Mouse (Mus musculus): ENCODE measurements around the gene Igf1r. TPM values are rescaled to one million over a fixed set of nuclear protein-coding genes. Genes with fewer than 3 reads are reported as not detected.
A peak's percentile ranks its signal among the peaks of the same experiment; 100 is the strongest.

Gene Igf1r
- polyA plus RNA-seq, 1 experiment from 2014 or later, result 28.5 TPM

DNA sequence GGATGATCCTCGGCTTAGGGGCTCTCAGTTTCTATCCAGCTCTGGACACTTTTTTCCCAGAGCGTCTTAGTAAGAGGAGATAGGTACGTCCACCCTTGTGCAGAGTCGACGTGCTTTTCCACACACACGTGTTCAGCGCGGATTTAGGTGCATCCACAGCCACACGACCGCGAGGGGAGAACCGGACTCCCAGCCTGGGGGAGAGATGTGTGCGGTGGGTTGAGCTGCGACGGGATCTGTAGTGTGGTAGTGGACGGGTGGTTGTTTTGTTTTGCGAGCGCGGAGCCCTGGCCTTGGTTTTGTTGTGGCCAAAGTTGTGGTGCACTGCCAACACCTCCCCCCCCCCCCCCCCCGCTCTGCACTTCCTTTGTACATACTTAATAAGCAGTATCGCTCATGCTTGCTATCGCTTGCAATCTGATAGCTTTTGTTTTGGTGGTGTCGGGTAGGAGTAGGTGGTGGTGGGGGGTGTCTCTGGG is 1.2 kb downstream of the Igf1r start:
- Histone ChIP-seq H3K9ac (replicated peaks; ENCODE audit: low read depth, low read length) (peak overlapping the region; percentile 94), H3K4me3 (ENCODE audit: low read depth, low read length) (peak overlapping the region; percentile 73), H3K9me3 (ENCODE audit: control insufficient read depth, low read length) (no peaks in the 10 kb centered on the region), H3K4me2 (ENCODE audit: low read depth, low read length) (peak overlapping the region; percentile 100), H3K36me3 (ENCODE audit: control insufficient read depth, insufficient read depth, low read length) (no peaks in the 10 kb centered on the region), H3K27ac (ENCODE audit: low read depth, low read length) (no peak overlapping the region), H3K27me3 (ENCODE audit: control insufficient read depth, insufficient read depth, low read length) (no peaks in the 10 kb centered on the region), H3K4me1 (ENCODE audit: control insufficient read depth, insufficient read depth, low read length) (peaks cover 23% of the 10 kb centered on the region)
- under 1% methylated on average over 23 of the region's 23 CpGs for WGBS
- ATAC-seq (ENCODE audit: low read depth), result no peak

DNA sequence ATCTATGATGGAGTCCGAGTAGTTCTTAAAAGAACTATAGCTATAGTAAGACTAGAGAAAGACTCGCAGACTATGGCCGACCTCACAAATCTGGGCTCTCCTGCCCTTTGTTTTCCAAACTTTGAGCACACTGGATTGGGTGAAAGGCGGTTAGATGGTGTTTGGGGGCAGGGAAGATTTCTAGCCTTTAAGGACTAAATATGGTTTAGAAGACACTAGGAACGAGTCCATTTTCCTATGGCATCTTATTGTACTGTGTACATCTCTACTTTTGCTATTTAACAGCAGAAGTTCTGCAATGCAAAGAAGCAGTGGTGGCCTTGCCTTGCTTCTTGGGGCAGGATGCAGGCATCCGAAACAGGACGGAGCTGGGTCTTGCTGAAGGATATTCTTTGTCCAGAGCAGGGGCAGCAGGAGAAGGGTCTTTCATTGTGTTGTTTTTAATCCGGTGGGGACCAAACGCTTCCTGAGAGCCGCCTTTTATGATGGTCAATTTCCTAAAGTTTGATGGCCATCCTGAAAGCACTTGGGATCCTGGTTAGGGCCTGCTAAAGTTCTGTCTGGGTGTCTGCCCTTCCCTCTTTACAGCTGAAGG is 2.1 kb downstream of the Igf1r start:
- no peak overlapping the region for H3K27ac ChIP-seq (ENCODE audit: low read depth, low read length)
- peak overlapping the region; percentile 73 for H3K4me3 ChIP-seq (ENCODE audit: low read depth, low read length)
- peaks cover 23% of the 10 kb centered on the region for H3K4me1 ChIP-seq (ENCODE audit: control insufficient read depth, insufficient read depth, low read length)
- ATAC-seq (ENCODE audit: low read depth), result no peak
- no peaks in the 10 kb centered on the region for H3K27me3 ChIP-seq (ENCODE audit: control insufficient read depth, insufficient read depth, low read length)
- 4% methylated on average over 10 of the region's 10 CpGs for WGBS
- peak overlapping the region; percentile 100 for H3K4me2 ChIP-seq (ENCODE audit: low read depth, low read length)
- H3K36me3 ChIP-seq (ENCODE audit: control insufficient read depth, insufficient read depth, low read length), result no peaks in the 10 kb centered on the region
- H3K9ac ChIP-seq (replicated peaks; ENCODE audit: low read depth, low read length), result peak overlapping the region; percentile 94; the same call in 1 of the 2 replicates
- H3K9me3 ChIP-seq (ENCODE audit: control insufficient read depth, low read length), result no peaks in the 10 kb centered on the region

DNA sequence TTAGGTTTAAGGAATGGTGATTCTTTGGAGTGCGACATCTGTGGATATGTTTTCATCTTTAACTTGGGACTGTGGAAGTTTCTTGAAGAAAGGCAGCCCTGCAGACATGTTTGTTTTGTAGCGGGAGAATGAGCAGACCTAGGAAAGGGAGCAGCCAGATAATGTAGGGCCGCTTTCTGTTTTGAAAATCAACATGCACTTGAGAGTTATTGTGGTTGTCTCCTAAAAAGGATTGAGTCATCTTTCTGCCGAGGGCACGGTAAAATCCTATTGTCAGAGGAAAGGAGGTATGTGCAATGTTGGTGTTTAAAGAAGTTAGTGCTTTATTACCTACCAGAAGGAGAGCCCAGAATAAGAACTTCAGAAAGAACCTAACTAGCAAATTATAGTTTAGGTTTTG is 2.6 kb downstream of the Igf1r start:
- Histone ChIP-seq H3K4me1 (ENCODE audit: control insufficient read depth, insufficient read depth, low read length) (peaks cover 26% of the 10 kb centered on the region), H3K9me3 (ENCODE audit: control insufficient read depth, low read length) (no peaks in the 10 kb centered on the region), H3K9ac (replicated peaks; ENCODE audit: low read depth, low read length) (0 out of 2 replicates have a peak overlapping the region, but pooled peaks have one; percentile 13), H3K4me3 (ENCODE audit: low read depth, low read length) (peak overlapping the region; percentile 73), H3K27ac (ENCODE audit: low read depth, low read length) (no peak overlapping the region), H3K36me3 (ENCODE audit: control insufficient read depth, insufficient read depth, low read length) (no peaks in the 10 kb centered on the region), H3K4me2 (ENCODE audit: low read depth, low read length) (peak overlapping the region; percentile 100), H3K27me3 (ENCODE audit: control insufficient read depth, insufficient read depth, low read length) (no peaks in the 10 kb centered on the region)
- WGBS, result 14% methylated on average over 5 of the region's 5 CpGs
- ATAC-seq (ENCODE audit: low read depth), result no peak

DNA sequence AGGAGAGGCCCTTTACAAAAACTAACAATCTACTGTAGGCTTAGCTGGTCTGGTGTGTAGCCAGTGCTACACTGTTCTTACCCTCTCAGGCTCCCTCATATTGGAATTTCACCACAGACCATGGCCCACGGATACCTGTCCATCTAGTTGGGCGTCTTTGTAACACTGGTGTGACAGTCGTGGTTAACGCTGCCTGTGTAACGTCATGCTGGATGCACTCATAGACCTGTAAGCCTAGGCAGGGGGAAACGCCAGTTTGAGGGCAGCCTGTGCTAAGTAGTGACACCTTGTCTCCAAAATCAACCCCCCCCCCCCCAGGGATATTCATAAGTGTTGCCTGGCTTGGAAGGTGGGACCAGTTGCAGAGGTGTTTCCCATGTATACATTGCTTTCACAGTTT is 4.7 kb downstream of the Igf1r start:
- Histone ChIP-seq H3K4me3 (ENCODE audit: low read depth, low read length) (no peak overlapping the region), H3K36me3 (ENCODE audit: control insufficient read depth, insufficient read depth, low read length) (no peaks in the 10 kb centered on the region), H3K27ac (ENCODE audit: low read depth, low read length) (no peak overlapping the region), H3K4me2 (ENCODE audit: low read depth, low read length) (no peak overlapping the region), H3K4me1 (ENCODE audit: control insufficient read depth, insufficient read depth, low read length) (peaks cover 32% of the 10 kb centered on the region), H3K9me3 (ENCODE audit: control insufficient read depth, low read length) (no peaks in the 10 kb centered on the region), H3K9ac (replicated peaks; ENCODE audit: low read depth, low read length) (no peak overlapping the region), H3K27me3 (ENCODE audit: control insufficient read depth, insufficient read depth, low read length) (no peaks in the 10 kb centered on the region)
- ATAC-seq (ENCODE audit: low read depth), result no peak
- 68% methylated on average over 6 of the region's 6 CpGs for WGBS

DNA sequence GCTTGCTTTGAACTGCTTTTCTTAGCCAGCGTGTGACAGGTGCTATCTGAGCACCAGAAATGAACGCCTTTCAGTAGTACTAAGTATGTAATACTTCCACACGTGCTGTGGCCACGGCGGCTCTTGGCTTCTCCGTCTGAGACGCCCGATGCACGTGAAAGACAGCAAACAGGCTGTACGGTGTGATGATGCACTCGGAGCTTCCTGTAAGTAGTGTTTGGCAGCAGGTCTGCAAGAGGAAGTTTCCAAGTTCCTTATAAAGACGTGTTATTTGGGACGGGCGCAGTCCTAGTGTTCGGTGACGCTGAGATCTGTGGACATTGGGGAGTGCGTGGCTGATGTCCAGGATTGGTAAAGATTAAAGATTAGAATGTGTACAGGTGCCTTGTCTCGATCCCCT is 5.4 kb downstream of the Igf1r start:
- H3K36me3 ChIP-seq (ENCODE audit: control insufficient read depth, insufficient read depth, low read length), result no peaks in the 10 kb centered on the region
- no peak overlapping the region for H3K4me2 ChIP-seq (ENCODE audit: low read depth, low read length)
- H3K9me3 ChIP-seq (ENCODE audit: control insufficient read depth, low read length), result no peaks in the 10 kb centered on the region
- ATAC-seq (ENCODE audit: low read depth), result no peak
- peaks cover 32% of the 10 kb centered on the region for H3K4me1 ChIP-seq (ENCODE audit: control insufficient read depth, insufficient read depth, low read length)
- no peak overlapping the region for H3K4me3 ChIP-seq (ENCODE audit: low read depth, low read length)
- WGBS, result 76% methylated on average over 18 of the region's 18 CpGs
- no peak overlapping the region for H3K9ac ChIP-seq (replicated peaks; ENCODE audit: low read depth, low read length)
- no peaks in the 10 kb centered on the region for H3K27me3 ChIP-seq (ENCODE audit: control insufficient read depth, insufficient read depth, low read length)
- H3K27ac ChIP-seq (ENCODE audit: low read depth, low read length), result no peak overlapping the region

DNA sequence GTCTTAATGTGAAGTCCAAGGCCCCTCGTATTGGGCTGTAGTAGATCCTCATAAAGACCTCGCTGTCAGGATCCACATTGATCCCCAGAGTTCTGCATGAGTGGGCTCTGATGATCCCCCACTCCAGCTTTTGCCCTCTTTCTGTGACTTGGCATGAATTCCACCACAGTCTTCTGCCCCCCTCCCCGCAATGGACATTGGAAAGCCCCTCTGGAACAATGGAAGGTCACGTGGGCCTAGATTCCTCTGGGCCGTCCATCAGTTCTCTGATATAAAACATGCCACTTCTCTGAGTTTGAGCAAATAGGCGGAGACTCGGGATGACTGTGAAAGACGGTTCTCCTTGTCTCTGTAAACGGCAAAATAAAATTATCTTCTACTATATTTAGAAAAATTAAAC is 8.1 kb downstream of the Igf1r start:
- Histone ChIP-seq H3K9me3 (ENCODE audit: control insufficient read depth, low read length) (no peaks in the 10 kb centered on the region), H3K4me1 (ENCODE audit: control insufficient read depth, insufficient read depth, low read length) (peaks cover 19% of the 10 kb centered on the region), H3K27ac (ENCODE audit: low read depth, low read length) (no peak overlapping the region), H3K9ac (replicated peaks; ENCODE audit: low read depth, low read length) (no peak overlapping the region), H3K4me2 (ENCODE audit: low read depth, low read length) (no peak overlapping the region), H3K27me3 (ENCODE audit: control insufficient read depth, insufficient read depth, low read length) (no peaks in the 10 kb centered on the region), H3K36me3 (ENCODE audit: control insufficient read depth, insufficient read depth, low read length) (no peaks in the 10 kb centered on the region), H3K4me3 (ENCODE audit: low read depth, low read length) (no peak overlapping the region)
- ATAC-seq (ENCODE audit: low read depth), result no peak
- WGBS, result 35% methylated on average over 9 of the region's 9 CpGs

DNA sequence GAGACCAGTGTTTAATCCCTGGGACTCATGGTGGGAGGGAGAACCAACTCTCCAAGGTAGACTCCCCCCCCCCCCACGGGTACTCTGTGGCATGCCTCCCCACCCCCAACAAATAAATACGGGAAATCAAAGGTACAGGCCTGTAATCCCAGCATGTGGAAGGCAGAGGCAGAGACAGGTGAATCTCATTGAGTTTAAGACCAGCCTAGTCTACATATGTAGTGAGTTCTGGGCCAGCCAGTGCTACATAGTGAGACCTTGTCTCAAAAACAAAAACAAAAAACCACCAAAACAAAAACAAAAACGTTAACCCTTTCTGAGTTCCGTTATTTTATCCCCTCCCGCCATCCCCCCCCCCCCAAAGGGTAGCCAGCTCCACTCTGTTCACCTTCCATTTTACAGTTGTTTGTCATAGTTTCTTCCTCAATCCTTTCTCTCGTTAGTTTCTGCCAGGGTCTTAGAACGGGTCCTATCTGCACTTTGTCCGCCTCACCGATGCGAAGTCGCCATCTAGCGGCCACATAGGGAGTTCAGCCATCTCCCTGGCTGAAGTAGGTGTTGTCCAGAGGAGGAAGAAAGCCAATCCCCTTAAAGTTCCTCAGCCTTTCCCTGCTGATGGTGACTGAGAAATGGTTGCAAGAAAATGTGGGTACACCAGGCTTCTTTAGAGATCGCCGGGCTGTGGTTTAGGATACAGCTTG is 9.1 kb downstream of the Igf1r start:
- Histone ChIP-seq H3K27ac (ENCODE audit: low read depth, low read length) (no peak overlapping the region), H3K4me3 (ENCODE audit: low read depth, low read length) (no peak overlapping the region), H3K4me2 (ENCODE audit: low read depth, low read length) (no peak overlapping the region), H3K9ac (replicated peaks; ENCODE audit: low read depth, low read length) (no peak overlapping the region), H3K27me3 (ENCODE audit: control insufficient read depth, insufficient read depth, low read length) (no peaks in the 10 kb centered on the region), H3K9me3 (ENCODE audit: control insufficient read depth, low read length) (no peaks in the 10 kb centered on the region), H3K4me1 (ENCODE audit: control insufficient read depth, insufficient read depth, low read length) (peaks cover 14% of the 10 kb centered on the region), H3K36me3 (ENCODE audit: control insufficient read depth, insufficient read depth, low read length) (no peaks in the 10 kb centered on the region)
- WGBS, result 10% methylated on average over 14 of the region's 14 CpGs
- peak; percentile 77 for ATAC-seq (ENCODE audit: low read depth)

DNA sequence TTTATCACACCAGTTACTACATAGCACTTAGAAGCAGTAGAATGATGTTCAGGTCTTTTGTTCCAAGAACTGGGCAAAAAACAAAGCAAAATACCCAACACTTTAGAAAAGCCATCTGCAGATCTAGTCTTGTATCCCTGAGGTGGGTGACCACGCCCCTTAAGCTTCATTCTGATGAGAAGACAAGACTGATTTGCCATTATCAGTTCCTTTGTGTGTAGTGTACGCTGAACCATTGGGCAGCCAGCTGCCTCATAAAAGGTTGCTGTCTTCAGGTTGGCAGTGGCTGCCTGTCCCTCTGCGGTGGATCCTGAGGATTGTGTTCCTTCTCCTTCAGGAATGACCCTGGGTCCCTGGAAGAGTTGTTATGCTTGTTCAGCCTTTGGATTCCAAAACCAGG is 11.1 kb downstream of the Igf1r start:
- Histone ChIP-seq H3K27me3 (ENCODE audit: control insufficient read depth, insufficient read depth, low read length) (no peaks in the 10 kb centered on the region), H3K4me2 (ENCODE audit: low read depth, low read length) (no peak overlapping the region), H3K9ac (replicated peaks; ENCODE audit: low read depth, low read length) (no peak overlapping the region), H3K9me3 (ENCODE audit: control insufficient read depth, low read length) (no peaks in the 10 kb centered on the region), H3K27ac (ENCODE audit: low read depth, low read length) (no peak overlapping the region), H3K36me3 (ENCODE audit: control insufficient read depth, insufficient read depth, low read length) (no peaks in the 10 kb centered on the region), H3K4me1 (ENCODE audit: control insufficient read depth, insufficient read depth, low read length) (peaks cover 9% of the 10 kb centered on the region), H3K4me3 (ENCODE audit: low read depth, low read length) (no peak overlapping the region)
- ATAC-seq (ENCODE audit: low read depth), result no peak
- 82% methylated on average over 3 of the region's 3 CpGs for WGBS

DNA sequence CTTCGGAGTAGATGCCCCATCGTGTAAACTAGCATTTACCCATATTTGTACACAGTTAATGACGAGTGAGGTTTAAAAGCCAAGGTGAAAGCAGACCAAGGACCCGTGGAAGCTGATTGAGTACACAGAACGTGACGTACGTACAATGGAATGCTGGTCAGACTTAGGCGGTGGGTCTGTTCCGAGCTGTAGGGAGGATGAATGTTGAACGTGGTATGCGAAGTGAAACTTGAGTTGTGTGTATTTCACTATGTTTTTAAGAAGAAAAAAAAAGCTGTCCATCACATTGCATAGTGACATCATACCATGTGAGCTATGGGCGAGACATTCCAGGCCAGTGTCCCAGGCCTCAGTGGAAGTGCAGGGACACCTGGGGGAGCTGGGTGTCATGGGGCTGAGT is 15.8 kb downstream of the Igf1r start:
- Histone ChIP-seq H3K27me3 (ENCODE audit: control insufficient read depth, insufficient read depth, low read length) (no peaks in the 10 kb centered on the region), H3K4me3 (ENCODE audit: low read depth, low read length) (no peak overlapping the region), H3K36me3 (ENCODE audit: control insufficient read depth, insufficient read depth, low read length) (no peaks in the 10 kb centered on the region), H3K9ac (replicated peaks; ENCODE audit: low read depth, low read length) (no peak overlapping the region), H3K4me2 (ENCODE audit: low read depth, low read length) (no peak overlapping the region), H3K9me3 (ENCODE audit: control insufficient read depth, low read length) (no peaks in the 10 kb centered on the region), H3K4me1 (ENCODE audit: control insufficient read depth, insufficient read depth, low read length) (peaks cover 15% of the 10 kb centered on the region), H3K27ac (ENCODE audit: low read depth, low read length) (no peak overlapping the region)
- WGBS, result 89% methylated on average over 12 of the region's 12 CpGs
- no peak for ATAC-seq (ENCODE audit: low read depth)

All from neural tube, embryonic 14.5 days (tissue).